Mouse (Mus musculus) urinary bladder, postnatal 36 days (tissue): ENCODE measurements around the gene Wnk1.

Source experiments
- DNase-seq, 2 experiments: peaks; one replicate each; pipeline ENCODE4 v3.0.0; 2022; ENCODE audit warnings: low spot score in 2 of 2, mixed read lengths in 1 of 2

Gene Wnk1

GRCm38 (mm10) chr6:119905461-119905860 lies 133.0 kb downstream of the Wnk1 start:
- no peak for DNase-seq

- no peak for DNase-seq
Observed at GRCm38 (mm10) chr6:119903081-119903789, 135.2 kb downstream of the Wnk1 start.

- DNase-seq: peak; percentile 79 to 83
Observed at GRCm38 (mm10) chr6:119902204-119903080, 136.0 kb downstream of the Wnk1 start, which contains the start of gene Rad52. Gene Rad52 (plus strand): TSS chr6:119902698.

GRCm38 (mm10) chr6:119892711-119893110 lies 145.8 kb downstream of the Wnk1 start:
- DNase-seq: no peak

GRCm38 (mm10) chr6:119883151-119883550 lies 155.3 kb downstream of the Wnk1 start:
- DNase-seq: no peak
